Mouse (Mus musculus): ENCODE results near the gene Zfp955b.
"Not testable (repeated sequence)": the region's sequence is repeated elsewhere in the genome, so short reads cannot be mapped to it uniquely, and the experiment has no call there.

Zfp955b gene

GRCm38 (mm10) chr17:33289039-33289875, at the start of gene Zfp955b:
Zfp955b (plus strand) TSS chr17:33289544.
- DNase-seq (ENCODE audit: low spot score in 2 of 2) = not testable (repeated sequence)

GRCm38 (mm10) chr17:33254530-33255318, 34.6 kb upstream of the Zfp955b start, which contains the start of gene Zfp955a:
Zfp955a (minus strand) TSS chr17:33255145.
- DNase-seq (ENCODE audit: low spot score in 2 of 2) = not testable (repeated sequence)

- DNase-seq (ENCODE audit: low spot score in 2 of 2) = not testable (repeated sequence)
Measured at GRCm38 (mm10) chr17:33255319-33255657, 34.1 kb upstream of the Zfp955b start.

GRCm38 (mm10) chr17:33264376-33264775, 25.0 kb upstream of the Zfp955b start, which contains the start of gene Olfr63:
Olfr63 (plus strand) TSS chr17:33264676.
- DNase-seq (ENCODE audit: low spot score in 2 of 2) = no peak

- DNase-seq (ENCODE audit: low spot score in 2 of 2) = no peak
Measured at GRCm38 (mm10) chr17:33268907-33269306, 20.4 kb upstream of the Zfp955b start.

GRCm38 (mm10) chr17:33289876-33290149, 469 bp downstream of the Zfp955b start:
- DNase-seq (ENCODE audit: low spot score in 2 of 2) = not testable (repeated sequence)

GRCm38 (mm10) chr17:33352981-33353380, 63.6 kb downstream of the Zfp955b start:
- DNase-seq (ENCODE audit: low spot score in 2 of 2) = no peak
